Mouse (Mus musculus) kidney, postnatal 10 days (tissue): ENCODE measurements at regions not wholly inside any gene's neighbourhood (a gene's known extent, or its start where the extent isn't known, plus 50 kb on each side); places are given as distances from the start of the nearest gene placed in this dataset.

Experiments
- DNase-seq: peaks from one replicate; pipeline ENCODE4 v3.0.0; 2021; ENCODE audit warnings: mixed read lengths

- no peak for DNase-seq
Measured at GRCm38 (mm10) chr10:9459145-9459544, 215.9 kb downstream of the Samd5 start.

GRCm38 (mm10) chr10:9458466-9458865 lies 216.5 kb downstream of the Samd5 start:
- no peak for DNase-seq

- no peak for DNase-seq
Measured at GRCm38 (mm10) chr10:9457222-9457621, 217.8 kb downstream of the Samd5 start.

DNA sequence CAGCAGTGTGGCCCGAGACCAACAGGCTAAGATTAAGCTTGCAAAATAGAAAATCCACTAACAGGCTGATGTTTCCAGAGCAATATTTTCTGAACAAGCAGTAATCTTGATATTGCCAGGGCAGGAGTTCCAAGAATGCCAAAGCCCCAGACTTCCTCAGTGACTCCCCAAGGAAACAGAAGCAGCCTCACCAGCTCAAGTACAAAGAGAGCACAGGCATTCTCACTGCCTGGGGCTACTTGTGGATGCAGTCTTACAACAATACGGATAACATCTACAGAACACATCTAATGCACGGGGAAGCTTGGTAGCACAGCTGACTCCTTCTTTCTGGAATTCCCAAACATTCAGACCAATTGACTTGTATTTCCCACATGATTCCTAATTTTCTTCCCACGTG lies 235.9 kb downstream of the Samd5 start:
- DNase-seq, result no peak

DNA sequence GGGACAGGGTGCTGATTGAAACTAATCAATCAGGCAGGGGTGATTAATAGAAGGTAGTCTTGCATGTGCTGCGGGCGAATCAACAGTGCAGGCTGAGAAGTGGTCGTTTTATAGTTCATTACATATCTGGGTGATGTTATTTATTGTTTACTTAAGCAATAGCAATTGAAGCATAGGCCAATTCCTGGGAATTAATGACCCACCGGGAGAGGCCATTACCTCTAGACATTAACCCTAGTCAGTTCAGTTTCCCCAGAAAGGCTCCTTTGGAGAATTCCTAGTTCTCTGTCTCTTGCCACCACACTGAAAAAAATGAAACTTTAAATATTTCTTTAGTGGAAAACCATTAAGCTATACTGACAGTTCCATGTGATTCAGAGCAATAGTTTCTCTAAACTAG lies 236.6 kb downstream of the Samd5 start:
- DNase-seq, result no peak

- no peak for DNase-seq
Measured at GRCm38 (mm10) chr10:9429085-9429484, 245.9 kb downstream of the Samd5 start.

- DNase-seq, result no peak
Measured at GRCm38 (mm10) chr10:9420741-9421140, 254.3 kb downstream of the Samd5 start.

DNA sequence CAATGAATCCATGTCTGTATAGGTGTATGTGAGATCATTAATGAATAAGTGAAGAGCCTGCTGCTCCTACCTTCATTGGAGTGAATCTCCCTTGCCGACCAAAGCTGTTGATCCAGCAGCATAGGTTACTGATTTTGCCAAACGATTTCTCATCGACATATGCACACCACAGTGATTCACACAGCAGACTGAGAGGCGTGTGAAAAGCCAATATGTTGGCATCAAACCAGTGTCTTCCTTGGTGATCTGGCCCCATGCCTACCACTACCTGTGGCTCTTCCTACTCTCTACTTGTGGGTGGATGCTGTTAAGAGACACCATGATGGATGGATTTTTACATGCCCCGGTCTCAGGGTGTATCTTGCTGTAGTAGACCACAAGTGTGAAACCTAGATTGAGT lies 258.3 kb downstream of the Samd5 start:
- DNase-seq, result no peak

DNA sequence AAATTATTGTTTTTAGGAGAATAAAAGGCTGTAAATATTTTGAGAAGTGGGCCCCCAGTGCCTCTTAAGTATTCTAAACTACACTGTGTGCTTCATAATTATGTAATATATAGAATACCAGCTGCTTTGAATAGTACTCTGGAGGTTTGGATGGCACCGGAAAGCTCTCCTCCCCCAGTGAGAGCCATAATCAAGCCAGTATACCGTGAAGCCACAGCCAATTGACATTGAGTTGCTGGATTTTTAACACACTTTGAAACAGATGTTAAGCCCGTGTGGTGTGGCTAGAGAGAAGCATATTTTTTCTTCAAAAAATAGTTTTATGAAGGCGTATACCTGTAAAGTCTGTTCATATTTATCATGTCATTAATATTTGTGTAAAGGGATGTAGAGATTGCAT lies 268.9 kb downstream of the Samd5 start:
- DNase-seq, result no peak

DNA sequence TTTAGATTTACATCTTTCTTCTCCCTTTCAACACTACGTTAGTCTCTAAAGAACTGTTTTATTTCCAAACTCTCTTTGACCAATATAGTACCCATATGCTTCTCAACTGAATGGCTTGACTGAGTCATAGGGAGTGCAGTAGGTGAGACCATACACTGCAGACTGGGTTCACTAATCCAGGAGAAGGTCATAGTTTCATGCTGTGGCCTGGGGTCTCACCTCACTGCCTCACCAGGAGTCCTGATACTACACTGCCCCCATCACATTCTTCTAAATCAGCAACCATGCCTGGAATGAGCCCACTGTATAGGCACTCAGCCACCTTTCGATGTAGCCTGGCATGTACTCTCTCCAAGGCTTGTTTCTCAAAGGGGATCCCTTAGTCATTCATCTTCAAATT lies 269.6 kb downstream of the Samd5 start:
- DNase-seq, result no peak

DNA sequence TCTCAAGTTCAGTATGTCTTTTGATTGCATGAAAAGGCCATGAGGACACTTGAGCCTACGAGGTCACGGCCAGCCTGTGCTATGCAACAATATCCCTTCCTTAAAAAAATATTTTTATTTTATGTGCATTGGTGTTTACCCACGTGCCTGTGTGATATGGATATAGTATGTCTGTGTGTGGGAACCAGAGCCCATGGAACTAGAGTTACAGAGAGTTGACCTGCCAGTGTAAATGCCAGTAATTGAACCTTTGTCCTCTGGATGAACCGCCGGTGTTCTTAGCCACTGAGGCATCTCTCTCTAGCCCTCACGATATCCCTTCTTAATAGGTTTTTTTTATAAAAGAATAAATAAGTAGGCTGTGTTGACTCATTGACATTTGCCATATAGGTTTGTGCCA lies 270.0 kb downstream of the Samd5 start:
- DNase-seq, result no peak

DNA sequence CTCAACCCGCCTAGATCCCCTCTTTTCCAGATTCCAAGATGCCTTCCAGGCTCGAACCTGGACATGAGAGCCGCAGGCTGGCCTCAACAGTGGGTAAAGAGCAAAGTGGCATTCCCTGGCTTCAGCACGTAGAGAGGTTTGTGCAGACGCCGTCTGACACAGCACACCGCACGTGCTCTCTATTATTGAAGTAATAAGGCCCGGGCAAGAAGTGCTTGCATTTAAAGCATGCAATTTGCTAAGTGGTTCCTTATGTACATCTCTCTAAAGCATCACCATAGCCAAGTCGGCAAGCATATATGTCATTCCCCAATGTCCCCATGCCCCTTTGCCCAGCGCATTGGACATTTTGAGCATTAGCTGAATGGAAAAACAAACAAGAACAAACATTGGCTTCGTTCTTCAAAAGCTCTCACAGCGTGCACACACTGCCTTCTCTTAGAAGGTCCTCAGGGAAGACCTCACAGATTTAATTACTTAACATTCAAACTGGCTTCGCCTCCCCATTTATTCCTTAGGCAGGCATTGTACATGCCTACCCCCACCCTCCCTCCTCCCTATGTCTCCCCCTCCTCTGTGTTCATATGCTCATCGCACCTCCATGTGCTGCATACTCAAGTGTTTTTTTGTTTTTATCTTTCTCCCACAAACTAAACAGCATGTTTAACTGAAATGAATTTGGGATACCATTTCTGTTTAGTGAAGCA lies 273.9 kb downstream of the Samd5 start:
- DNase-seq, result no peak

DNA sequence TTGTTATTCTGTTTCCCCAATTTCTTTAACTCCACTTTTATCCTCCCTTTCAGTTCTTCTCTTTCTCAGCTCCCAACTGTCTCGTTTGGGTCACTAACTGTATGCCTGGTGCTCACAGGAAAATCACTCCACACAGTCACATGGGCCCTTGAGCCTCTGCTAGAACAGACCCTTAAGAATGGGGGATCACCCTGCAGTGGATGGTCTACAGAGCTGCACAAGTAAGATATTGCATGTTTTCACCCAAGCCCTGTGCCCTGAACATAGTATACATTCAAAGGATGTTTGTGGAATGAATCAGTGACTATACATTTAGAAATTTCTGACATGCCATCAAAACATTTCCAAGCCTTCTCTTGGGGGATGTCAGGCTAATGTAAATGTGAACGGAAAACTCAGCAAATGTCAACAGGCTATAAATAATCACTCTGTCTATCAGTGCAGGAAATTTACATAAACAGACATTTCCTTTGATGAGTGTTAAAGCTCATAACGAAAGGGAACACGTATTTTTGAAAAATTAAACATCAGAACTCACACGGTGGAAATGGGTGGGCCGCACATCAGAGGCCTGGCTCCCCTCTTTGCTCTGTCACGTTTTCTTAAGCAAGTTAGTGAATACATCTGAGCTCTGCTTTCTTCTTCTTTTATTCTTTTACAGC lies 297.4 kb downstream of the Samd5 start:
- DNase-seq, result no peak

DNA sequence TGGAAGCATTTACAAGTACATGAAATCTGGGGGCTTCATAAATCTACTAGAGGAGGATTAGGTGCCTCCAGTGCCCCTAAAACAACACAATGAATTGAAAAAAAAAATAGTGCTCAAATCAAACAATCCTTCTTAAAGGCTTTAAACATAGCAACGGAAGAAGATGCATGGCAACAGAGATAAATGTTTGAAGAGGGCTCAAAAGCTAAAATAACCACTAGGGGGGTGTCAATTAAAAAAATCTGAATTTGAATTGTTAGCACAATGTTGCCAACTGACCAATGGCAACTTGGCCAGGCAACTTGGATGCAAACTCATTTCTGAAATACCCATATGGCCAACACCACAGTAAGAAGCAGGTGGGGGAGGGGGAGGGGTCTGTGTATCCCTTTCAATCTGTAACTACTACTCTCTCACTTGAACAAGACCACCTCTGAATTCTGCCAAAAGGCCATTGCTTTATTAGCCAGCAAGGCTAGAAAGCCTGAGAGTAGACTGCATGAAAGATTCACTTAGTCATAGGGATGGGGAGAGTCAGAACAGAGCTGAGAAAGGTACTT lies 312.6 kb downstream of the Samd5 start:
- no peak for DNase-seq

GRCm38 (mm10) chr10:9338207-9338801 lies 336.7 kb downstream of the Samd5 start:
- DNase-seq, result no peak

GRCm38 (mm10) chr10:9334245-9334845 lies 340.7 kb downstream of the Samd5 start:
- DNase-seq, result no peak

DNA sequence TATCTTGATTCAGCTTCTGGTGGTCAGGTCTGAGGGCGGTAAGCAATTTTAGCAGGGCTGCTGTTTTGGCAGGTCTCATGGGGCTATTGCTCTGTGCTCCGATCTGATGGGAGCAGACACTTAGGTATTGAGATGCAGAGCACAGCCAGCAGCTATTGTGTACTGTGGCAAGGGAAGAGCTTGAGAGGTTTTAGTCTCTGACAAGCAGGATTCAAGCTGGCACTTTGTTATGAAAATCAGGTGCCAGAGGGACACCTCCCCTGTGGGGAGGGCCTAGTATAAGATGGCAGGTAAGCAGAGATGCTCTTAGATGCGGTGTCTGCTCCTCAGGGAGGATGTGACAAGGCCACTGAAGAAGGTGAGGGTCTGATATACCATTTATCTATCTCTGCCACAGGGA lies 343.3 kb downstream of the Samd5 start:
- no peak for DNase-seq

DNA sequence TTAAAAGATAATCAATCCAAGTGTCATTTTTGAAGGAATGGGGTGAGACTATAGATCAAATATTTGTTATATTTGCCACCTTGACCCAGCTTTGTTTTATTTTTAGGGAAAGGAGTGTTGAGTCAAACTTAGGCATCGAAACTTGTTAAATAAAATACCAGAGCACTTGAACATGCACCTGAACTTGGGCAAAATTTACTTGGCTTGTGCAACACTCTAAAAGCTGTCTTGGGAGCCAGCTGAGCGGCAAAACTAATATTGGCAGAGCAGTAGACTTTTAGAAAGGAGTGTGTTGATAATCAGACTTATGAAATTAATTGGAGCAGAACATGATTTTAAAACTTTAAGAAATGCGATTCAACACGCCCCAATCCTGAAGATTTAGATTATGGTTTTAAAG lies 346.7 kb downstream of the Samd5 start:
- no peak for DNase-seq

DNA sequence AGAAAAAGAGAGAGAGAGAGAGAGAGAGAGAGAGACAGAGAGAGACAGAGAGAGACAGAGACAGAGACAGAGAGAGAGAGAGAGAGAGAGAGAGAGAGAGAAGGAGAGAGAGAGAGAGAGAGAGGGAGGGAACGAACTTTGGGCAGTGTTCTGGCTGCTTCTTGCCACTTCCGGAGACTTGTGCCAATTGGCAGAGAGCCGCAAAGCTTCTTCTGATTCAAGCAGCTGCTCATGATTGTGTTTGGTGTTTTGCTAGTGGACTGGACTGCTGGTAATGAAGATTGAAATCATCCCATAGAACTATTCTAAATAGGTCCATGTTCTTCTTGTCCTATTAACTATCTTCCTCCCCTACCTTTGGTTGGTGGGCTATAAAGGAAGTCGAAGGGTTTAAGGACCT lies 347.1 kb downstream of the Samd5 start:
- peak; percentile 17 for DNase-seq

DNA sequence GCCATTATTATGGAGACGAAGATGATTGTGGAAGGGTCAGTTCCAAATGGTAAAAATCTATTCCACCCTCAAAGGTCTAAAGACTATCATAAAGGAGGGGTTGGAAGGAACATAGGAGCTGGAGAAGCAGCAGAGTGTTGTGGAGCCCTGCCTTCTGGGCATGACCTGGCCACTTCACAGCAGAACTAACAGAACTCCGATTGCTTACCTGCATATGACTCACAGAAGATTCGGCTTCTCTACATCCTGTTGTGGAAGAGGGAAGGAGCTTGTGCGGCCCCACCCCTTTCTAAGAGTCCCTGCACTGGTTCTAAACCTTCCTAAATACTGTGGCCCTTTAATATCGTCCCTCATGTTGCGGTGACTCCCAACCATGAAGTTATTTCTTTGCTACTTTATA lies 362.7 kb downstream of the Samd5 start:
- DNase-seq, result no peak

- no peak for DNase-seq
Measured at GRCm38 (mm10) chr10:9310346-9310745, 364.7 kb downstream of the Samd5 start.

DNA sequence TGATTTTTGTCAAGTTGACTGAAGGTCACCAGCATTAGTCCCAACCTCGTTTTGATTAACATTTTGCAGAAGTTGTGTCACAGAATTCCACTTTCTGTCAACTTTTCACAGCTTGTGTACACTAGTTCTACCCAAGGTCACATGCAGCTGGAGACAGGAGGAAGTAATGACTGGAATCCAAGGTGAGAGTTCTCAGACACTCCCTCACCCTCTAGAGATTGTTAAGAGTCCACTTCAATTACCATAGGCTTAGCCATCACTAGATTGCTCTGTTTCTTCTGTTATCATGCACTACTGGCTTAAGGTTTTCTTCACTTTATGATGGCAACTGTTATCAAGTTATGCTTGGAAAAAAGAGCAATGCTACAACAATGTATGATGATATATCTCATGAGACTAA lies 379.0 kb downstream of the Samd5 start:
- no peak for DNase-seq

DNA sequence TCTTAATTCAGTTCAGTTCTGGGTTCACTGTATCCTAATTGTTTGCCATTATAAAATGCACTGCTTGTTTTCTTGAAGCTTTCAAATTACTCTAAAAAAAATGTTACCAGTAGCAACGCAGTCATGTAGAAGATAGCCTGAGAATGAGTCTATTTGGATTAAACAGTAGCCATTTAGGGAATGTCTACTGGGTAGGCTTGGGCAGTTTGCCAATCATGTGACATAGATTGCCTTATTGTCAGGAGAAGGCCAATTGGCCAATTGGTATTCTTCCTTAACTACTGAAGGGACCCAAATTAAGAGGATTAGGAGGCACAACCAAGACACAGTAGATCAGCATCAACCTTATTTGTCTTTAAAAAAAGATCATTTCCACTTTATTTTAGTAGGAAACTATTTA lies 379.7 kb downstream of the Samd5 start:
- DNase-seq, result no peak

DNA sequence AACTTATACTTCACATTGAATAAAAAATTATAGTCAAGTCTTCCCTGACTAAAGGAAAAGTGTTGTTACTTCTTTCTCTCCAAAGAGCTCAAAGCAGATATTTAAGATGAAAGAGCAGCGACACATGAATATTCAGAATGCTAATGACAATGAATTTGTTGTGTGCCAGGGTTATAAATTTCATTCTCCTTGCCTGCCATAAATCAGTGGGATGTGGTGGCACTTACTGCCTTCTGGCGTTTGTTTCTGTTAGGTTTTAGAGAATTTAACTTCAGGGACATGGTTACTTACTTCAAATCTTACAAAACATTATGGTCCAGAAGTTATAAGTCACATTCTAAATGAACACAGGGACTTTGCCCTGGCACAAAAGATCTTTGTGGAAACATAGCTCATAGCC lies 380.4 kb downstream of the Samd5 start:
- no peak for DNase-seq
